ENCODE assay signal across 25 mouse cellular contexts in the genomic region with DNA sequence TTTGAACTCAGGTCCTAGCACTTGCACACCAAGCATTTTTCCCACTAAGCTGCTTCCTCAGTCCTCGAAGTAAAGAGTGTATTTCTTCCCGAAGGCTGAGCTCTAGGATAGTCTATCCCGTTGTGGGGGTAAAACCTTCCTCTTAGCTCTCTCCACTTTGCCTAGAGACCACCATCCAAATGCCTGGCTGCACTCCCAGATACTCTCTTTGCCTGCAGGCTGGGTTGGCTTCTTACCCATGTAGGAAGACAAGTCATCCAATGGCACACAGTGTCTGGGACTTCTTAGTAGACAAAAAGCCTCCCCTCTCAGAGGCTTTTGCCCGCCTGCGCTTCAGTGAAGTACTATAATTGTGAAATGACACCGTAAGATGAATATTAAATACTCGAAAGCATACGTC. TPM values are rescaled to one million over a fixed set of nuclear protein-coding genes. Genes with fewer than 3 reads are reported as not detected.
A peak's percentile ranks its signal among the peaks of the same experiment; 100 is the strongest.
DNase-seq lines count a peak whose midpoint lies in the region; ATAC-seq and TF ChIP-seq lines count a peak whose summit lies in the region.
"Had no signal": no experiment of that assay in that cellular context is flagged by ENCODE, and none has a peak within 500 bp of the region (broad histone marks: within the 10 kb centered on the region; RNA-seq: fewer than 3 reads in every experiment).

No protein-coding gene starts in this region.

- no peak overlapping the region for H3K9ac ChIP-seq in forebrain, embryonic 14.5 days (ENCODE audit: low read length)
- H3K9ac ChIP-seq in forebrain, embryonic 15.5 days (replicated peaks): no peak overlapping the region
- no peak overlapping the region for H3K9ac ChIP-seq in heart, postnatal 0 days (replicated peaks; ENCODE audit: low read depth, low read length)
- no peak overlapping the region for H3K9ac ChIP-seq in midbrain, embryonic 14.5 days (replicated peaks; ENCODE audit: low read length)
- H3K9ac ChIP-seq in midbrain, embryonic 16.5 days (ENCODE audit: low read depth, low read length): no peak overlapping the region
- H3K9ac ChIP-seq: forebrain, embryonic 13.5 days; hindbrain, embryonic 14.5 days; intestine, embryonic 15.5 days had no signal

- no peak overlapping the region for H3K4me2 ChIP-seq in forebrain, embryonic 14.5 days (ENCODE audit: low read length)
- H3K4me2 ChIP-seq in forebrain, embryonic 15.5 days (replicated peaks): no peak overlapping the region
- no peak overlapping the region for H3K4me2 ChIP-seq in heart, postnatal 0 days (ENCODE audit: low read depth, low read length)
- no peak overlapping the region for H3K4me2 ChIP-seq in midbrain, embryonic 14.5 days (ENCODE audit: low read length)
- H3K4me2 ChIP-seq in midbrain, embryonic 16.5 days (ENCODE audit: low read length): no peak overlapping the region
- H3K4me2 ChIP-seq: forebrain, embryonic 13.5 days; heart, embryonic 13.5 days; hindbrain, embryonic 14.5 days; intestine, embryonic 15.5 days had no signal

- intact Hi-C loops in heart, postnatal 25 days (cut with DNase I): no loop called here

- WGBS in forebrain, embryonic 14.5 days: 88% methylated on average over 8 of the region's 8 CpGs
- 75% methylated on average over 8 of the region's 8 CpGs for WGBS in forebrain, embryonic 15.5 days
- WGBS in heart, postnatal 0 days: 87% methylated on average over 8 of the region's 8 CpGs
- WGBS in midbrain, embryonic 14.5 days: 86% methylated on average over 8 of the region's 8 CpGs
- WGBS in midbrain, embryonic 16.5 days: 84% methylated on average over 8 of the region's 8 CpGs

- H3K27me3 ChIP-seq in forebrain, embryonic 14.5 days (replicated peaks; ENCODE audit: control insufficient read depth, insufficient read depth, low read length): no peaks in the 10 kb centered on the region
- no peaks in the 10 kb centered on the region for H3K27me3 ChIP-seq in forebrain, embryonic 15.5 days
- no peaks in the 10 kb centered on the region for H3K27me3 ChIP-seq in heart, postnatal 0 days (ENCODE audit: control insufficient read depth, insufficient read depth, low read length)
- no peaks in the 10 kb centered on the region for H3K27me3 ChIP-seq in midbrain, embryonic 14.5 days (ENCODE audit: control insufficient read depth, insufficient read depth, low read length)
- H3K27me3 ChIP-seq in midbrain, embryonic 16.5 days (ENCODE audit: control insufficient read depth, insufficient read depth, low read depth, low read length): no peaks in the 10 kb centered on the region
- H3K27me3 ChIP-seq: forebrain, embryonic 13.5 days had no signal

- ATAC-seq in forebrain, embryonic 14.5 days: no peak
- no peak for ATAC-seq in forebrain, embryonic 15.5 days (replicated peaks)
- ATAC-seq in heart, postnatal 0 days (ENCODE audit: insufficient read depth, low read depth): no peak
- no peak for ATAC-seq in midbrain, embryonic 14.5 days (ENCODE audit: low FRiP score, low TSS enrichment)
- ATAC-seq in midbrain, embryonic 16.5 days: no peak
- ATAC-seq in inflammation-experienced regulatory T-cells, adult 6 months: no peak
- ATAC-seq: CD4-positive, CD25-positive, alpha-beta regulatory T cell, adult 4 months; forebrain, embryonic 13.5 days; intestine, embryonic 15.5 days had no signal

- no peak for TF ChIP-seq CTCF in heart, postnatal 0 days (IDR thresholded peaks at IDR 0.05; ENCODE audit: low read depth)

- no peak for TF ChIP-seq EP300 in heart, postnatal 0 days (IDR thresholded peaks at IDR 0.05; ENCODE audit: low read depth)

- H3K4me3 ChIP-seq in forebrain, embryonic 14.5 days (ENCODE audit: low read depth, low read length): no peak overlapping the region
- no peak overlapping the region for H3K4me3 ChIP-seq in forebrain, embryonic 15.5 days
- H3K4me3 ChIP-seq in heart, postnatal 0 days (ENCODE audit: low read depth, low read length): no peak overlapping the region
- no peak overlapping the region for H3K4me3 ChIP-seq in midbrain, embryonic 14.5 days (replicated peaks; ENCODE audit: low read depth, low read length)
- H3K4me3 ChIP-seq in midbrain, embryonic 16.5 days (ENCODE audit: low read depth, low read length): no peak overlapping the region
- H3K4me3 ChIP-seq: forebrain, embryonic 10.5 days; forebrain, embryonic 13.5 days; heart, embryonic 13.5 days; hindbrain, embryonic 10.5 days; intestine, embryonic 15.5 days had no signal

- H3K9me3 ChIP-seq in forebrain, embryonic 14.5 days (replicated peaks; ENCODE audit: control insufficient read depth, low read length): no peaks in the 10 kb centered on the region
- H3K9me3 ChIP-seq in forebrain, embryonic 15.5 days: no peaks in the 10 kb centered on the region
- no peaks in the 10 kb centered on the region for H3K9me3 ChIP-seq in heart, postnatal 0 days (replicated peaks; ENCODE audit: control insufficient read depth, low read length)
- H3K9me3 ChIP-seq in midbrain, embryonic 14.5 days (ENCODE audit: control insufficient read depth, low read length): no peaks in the 10 kb centered on the region
- no peaks in the 10 kb centered on the region for H3K9me3 ChIP-seq in midbrain, embryonic 16.5 days (replicated peaks; ENCODE audit: control insufficient read depth, low read length, poor library complexity, severe bottlenecking)
- H3K9me3 ChIP-seq: forebrain, embryonic 10.5 days; forebrain, embryonic 13.5 days; heart, embryonic 13.5 days; hindbrain, embryonic 10.5 days; intestine, embryonic 15.5 days had no signal

- H3K36me3 ChIP-seq in forebrain, embryonic 14.5 days (ENCODE audit: control insufficient read depth, insufficient read depth, low read length): no peaks in the 10 kb centered on the region
- H3K36me3 ChIP-seq in forebrain, embryonic 15.5 days: no peaks in the 10 kb centered on the region
- no peaks in the 10 kb centered on the region for H3K36me3 ChIP-seq in heart, postnatal 0 days (replicated peaks; ENCODE audit: control insufficient read depth, insufficient read depth, low read length)
- no peaks in the 10 kb centered on the region for H3K36me3 ChIP-seq in midbrain, embryonic 14.5 days (ENCODE audit: control insufficient read depth, insufficient read depth, low read length)
- H3K36me3 ChIP-seq in midbrain, embryonic 16.5 days (ENCODE audit: control insufficient read depth, insufficient read depth, low read length): no peaks in the 10 kb centered on the region
- H3K36me3 ChIP-seq: forebrain, embryonic 10.5 days; heart, embryonic 13.5 days; hindbrain, embryonic 10.5 days; intestine, embryonic 15.5 days had no signal

- H3K27ac ChIP-seq in forebrain, embryonic 14.5 days (ENCODE audit: low read depth, low read length): no peak overlapping the region
- H3K27ac ChIP-seq in forebrain, embryonic 15.5 days (replicated peaks): no peak overlapping the region
- H3K27ac ChIP-seq in heart, postnatal 0 days (ENCODE audit: low read depth): 0 out of 2 replicates have a peak overlapping the region, but pooled peaks have one; percentile 16
- H3K27ac ChIP-seq in midbrain, embryonic 14.5 days (replicated peaks; ENCODE audit: low read depth, low read length): no peak overlapping the region
- H3K27ac ChIP-seq in midbrain, embryonic 16.5 days (ENCODE audit: low read length): no peak overlapping the region
- H3K27ac ChIP-seq: forebrain, embryonic 10.5 days; forebrain, embryonic 13.5 days; heart, embryonic 13.5 days; hindbrain, embryonic 10.5 days; hindbrain, embryonic 14.5 days; intestine, embryonic 15.5 days had no signal

- H3K4me1 ChIP-seq in forebrain, embryonic 14.5 days (ENCODE audit: control insufficient read depth, insufficient read depth, low read length): no peaks in the 10 kb centered on the region
- peaks cover 8% of the 10 kb centered on the region; the same call in 1 of the 2 replicates for H3K4me1 ChIP-seq in forebrain, embryonic 15.5 days
- peaks cover 11% of the 10 kb centered on the region for H3K4me1 ChIP-seq in heart, postnatal 0 days (ENCODE audit: control insufficient read depth, insufficient read depth)
- H3K4me1 ChIP-seq in midbrain, embryonic 14.5 days (ENCODE audit: control insufficient read depth, insufficient read depth, low read length): peaks cover 9% of the 10 kb centered on the region; the same call in 1 of the 2 replicates
- H3K4me1 ChIP-seq in midbrain, embryonic 16.5 days (ENCODE audit: control insufficient read depth, insufficient read depth, low read length): peaks cover 7% of the 10 kb centered on the region; the same call in 1 of the 2 replicates

- peak; percentile 48 for DNase-seq in forebrain, embryonic 14.5 days (ENCODE audit: low spot score)
- no peak for DNase-seq in heart, postnatal 0 days (ENCODE audit: low spot score)
- DNase-seq in heart, postnatal 25 days (ENCODE audit: low spot score): no peak
- DNase-seq in midbrain, embryonic 14.5 days: peak; percentile 14
- DNase-seq: adrenal gland, adult 2 months; adrenal gland, postnatal 14 days; cerebellum, adult 2 months; cerebellum, adult 9-11 months; gastrocnemius, postnatal 10 days; gastrocnemius, postnatal 36 days; heart, adult 11 months; heart, postnatal 36 days; kidney, adult 11 months; kidney, adult 8-10 months had no signal

RNA-seq across cellular contexts. Expression of gene Rbm24, which starts 2.2 kb away (rescaled TPM):
- 7.6 and 7.7 TPM in 2 replicates for polyA plus RNA-seq in forebrain, embryonic 14.5 days (2014; fragmentation: Nextera tagmentation; extraction: Ambion mirVana)
- 9.4 and 9.7 TPM in 2 replicates for polyA plus RNA-seq in forebrain, embryonic 15.5 days (2015; fragmentation: Nextera tagmentation; extraction: Ambion mirVana)
- 506 and 538 TPM in 2 replicates for total RNA-seq in heart, postnatal 0 days (2014; rRNA removed; ENCODE audit: low replicate concordance)
- polyA plus RNA-seq in heart, postnatal 0 days (2015; fragmentation: Nextera tagmentation; extraction: Ambion mirVana): 60.0 and 69.7 TPM in 2 replicates
- 100 to 1,000 TPM; 188 to 202 TPM for total RNA-seq in heart, postnatal 25 days (2021)
- 3.6 and 4.0 TPM in 2 replicates for polyA plus RNA-seq in midbrain, embryonic 14.5 days (2014; fragmentation: Nextera tagmentation; extraction: Ambion mirVana)
- 3.4 and 4.8 TPM in 2 replicates for polyA plus RNA-seq in midbrain, embryonic 16.5 days (2015; fragmentation: Nextera tagmentation; extraction: Ambion mirVana)
- polyA plus RNA-seq in inflammation-experienced regulatory T-cells, adult 6 months (2017; shearing (Covaris generic)): under 1 TPM in 2 of 3 experiments, not detected in 1; 0.15 to 0.67 TPM
- total RNA-seq: MEL had no signal

Comparison
In these comparisons a context has a peak if more than half of its experiments do, and no peak if none do; other contexts are left out.
1. DNase-seq: peak in forebrain, embryonic 14.5 days (single experiment) and midbrain, embryonic 14.5 days (single experiment); none in heart, postnatal 0 days (single experiment) and heart, postnatal 25 days (single experiment).